Mouse (Mus musculus) cerebellum, postnatal 4 days (tissue): ENCODE measurements around the gene Pgrmc2.

ENCODE experiments used
- DNase-seq, 2 experiments: peaks; one replicate each; pipeline ENCODE4 v3.0.0; 2022; ENCODE audit warnings: low spot score in 2 of 2, mixed read lengths in 1 of 2

Pgrmc2 gene

DNA sequence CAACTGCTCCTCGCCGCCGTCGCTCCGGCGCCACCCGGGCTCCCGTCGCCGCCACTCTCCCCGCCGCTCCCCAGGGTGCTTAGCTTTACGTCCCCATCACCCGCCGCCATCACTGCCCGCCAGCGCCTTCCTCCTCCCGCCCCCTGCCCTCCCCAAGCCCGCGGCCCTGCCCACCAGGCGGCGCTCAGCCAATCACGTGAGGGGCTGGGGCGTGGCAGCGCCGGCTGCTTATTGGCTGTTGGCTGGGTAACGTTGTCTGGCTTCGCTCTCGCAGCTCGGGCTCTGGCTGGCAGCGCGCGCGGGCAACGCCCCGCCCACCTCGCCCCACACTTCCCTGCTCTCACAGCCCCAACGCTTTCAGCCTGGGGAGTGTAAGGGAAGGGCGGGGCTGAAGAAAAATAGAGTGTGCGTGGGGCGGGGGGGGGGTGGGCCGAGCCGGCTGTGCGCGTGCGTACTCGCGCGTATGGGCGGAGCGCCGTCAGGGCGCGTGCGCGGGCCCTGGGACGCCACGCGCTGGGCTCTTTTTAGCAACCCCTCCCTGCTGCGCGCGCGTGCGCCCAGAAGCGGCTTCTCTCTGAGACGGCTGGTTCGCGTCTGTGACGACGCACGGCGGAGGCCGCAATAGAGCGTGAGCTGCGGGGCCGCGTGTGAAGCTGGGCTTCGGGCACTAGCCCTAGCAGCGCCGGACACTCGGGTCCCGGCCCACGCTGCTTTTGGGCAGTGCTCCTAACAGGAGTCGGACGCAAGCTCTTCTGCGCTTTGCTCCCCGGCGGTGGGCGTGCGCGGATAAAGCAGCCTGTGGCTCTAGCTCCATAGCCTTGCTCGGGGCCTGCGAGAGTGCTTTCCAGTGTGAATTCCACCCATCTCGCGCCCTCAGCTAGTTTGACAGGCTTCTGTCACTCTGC, at the start of gene Pgrmc2:
Pgrmc2 (minus strand) TSS at position 162 of the 905 bp plus-strand sequence.
- DNase-seq = peak; percentile 90 to 97

DNA sequence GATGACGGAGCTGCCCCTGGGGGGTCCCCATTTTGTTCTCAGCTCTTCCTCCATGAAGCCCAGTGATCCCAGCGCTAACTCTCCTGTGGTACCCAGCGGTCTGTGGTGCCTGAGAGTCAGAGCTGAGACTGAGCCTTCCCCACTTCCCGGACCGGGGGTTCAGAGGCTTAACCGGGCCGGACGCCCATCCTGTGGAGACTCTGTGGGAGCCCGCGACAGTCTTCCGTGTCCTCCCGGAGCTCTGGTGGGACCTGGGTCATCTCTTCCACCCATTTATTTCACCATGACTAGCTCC, 41.1 kb upstream of the Pgrmc2 start:
- DNase-seq = no peak

DNA sequence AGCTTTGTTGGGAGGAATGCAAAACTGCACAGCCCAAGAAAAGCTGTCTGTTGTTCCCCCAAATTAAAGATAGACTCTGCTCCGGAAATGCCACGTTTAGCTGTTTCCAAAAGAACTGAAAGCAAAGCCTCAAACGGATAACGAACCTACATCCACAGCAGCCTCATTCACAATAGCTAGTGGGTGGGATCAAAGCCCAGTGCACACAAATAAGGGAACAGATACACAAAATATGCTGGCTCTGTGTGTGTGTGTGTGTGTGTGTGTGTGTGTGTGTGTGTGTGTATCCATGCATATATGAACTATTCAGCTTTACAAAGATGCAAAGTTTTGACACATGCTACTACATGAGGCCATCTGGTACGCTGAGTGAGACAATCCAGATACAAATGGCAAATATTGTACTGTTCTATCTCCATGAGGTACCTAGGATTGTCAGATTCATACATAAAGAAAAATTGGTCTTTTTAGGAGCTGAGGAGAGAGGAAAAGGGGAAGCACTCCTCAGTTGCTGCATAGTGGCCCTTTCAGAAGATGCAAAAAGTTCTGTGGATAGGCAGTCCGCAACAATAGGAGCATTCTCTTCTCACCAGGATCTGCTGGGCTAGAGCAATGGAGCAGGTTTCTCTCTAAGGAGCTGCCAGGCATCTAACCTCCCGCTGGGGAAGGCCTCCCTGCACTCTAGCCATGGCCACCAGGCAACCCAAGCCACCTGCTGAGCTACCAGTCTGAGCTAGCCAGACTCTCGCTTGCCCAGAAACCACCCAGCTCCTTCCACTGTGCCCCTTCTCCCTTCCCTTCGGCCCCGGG, 40.5 kb upstream of the Pgrmc2 start:
- DNase-seq = peak in 1 of 2 experiments; percentile 23

DNA sequence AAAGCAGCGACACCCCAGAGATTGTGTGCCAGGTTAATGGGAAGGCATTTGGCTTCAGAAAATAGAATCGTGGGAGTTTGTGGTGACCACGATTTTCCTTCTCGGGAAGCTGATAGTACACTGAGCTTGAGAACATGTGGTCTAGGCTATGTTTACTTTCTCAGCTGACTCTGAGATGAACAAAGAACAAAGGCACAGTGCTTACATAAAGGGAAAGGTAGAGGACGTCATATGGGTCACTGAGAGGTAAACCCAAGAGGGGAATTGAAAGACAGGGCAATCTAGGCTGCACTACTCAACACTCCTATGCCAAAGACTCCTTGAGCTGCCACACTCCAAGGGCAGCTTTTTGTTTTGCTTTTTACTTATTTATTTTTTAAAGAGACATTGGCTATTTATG, 35.3 kb upstream of the Pgrmc2 start:
- no peak for DNase-seq

DNA sequence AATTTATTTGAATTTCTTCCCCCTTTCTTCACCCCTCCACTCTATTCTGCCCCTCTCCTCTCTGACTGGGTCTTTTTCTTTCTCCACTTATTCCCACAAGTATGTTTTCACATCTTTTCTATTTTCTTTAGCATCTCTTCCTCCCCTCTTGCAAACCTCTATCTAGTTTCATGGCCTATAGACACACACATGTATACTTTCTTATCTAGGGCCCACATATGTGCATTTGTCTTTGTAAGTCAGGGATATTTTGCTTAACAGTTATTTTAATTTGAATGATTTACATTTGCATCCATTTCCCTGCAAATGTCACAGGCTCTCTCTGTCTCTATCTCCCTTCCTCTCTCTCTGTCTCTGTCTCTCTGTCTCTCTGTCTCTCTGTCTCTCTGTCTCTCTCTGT, 34.6 kb upstream of the Pgrmc2 start:
- DNase-seq = no peak

DNA sequence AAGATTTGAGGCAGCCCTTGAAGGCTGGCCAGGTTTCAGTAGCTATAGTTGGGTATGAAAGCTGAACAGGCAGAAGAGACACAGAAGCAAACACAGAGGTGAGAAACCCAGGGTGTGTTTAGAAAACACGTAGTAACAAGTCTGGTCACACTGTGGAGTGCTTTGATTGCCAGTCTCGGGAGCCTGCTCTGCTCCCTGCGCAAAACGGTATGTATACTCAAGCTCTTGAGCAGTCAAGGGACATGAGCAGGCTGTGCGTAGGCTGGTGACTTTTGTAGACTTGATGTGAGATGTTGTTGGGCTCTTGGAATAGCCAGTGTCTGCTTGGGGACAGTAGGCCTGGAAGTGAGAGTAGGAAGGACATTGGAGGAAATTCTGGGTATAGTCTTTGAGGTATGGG, 30.3 kb upstream of the Pgrmc2 start:
- no peak for DNase-seq

DNA sequence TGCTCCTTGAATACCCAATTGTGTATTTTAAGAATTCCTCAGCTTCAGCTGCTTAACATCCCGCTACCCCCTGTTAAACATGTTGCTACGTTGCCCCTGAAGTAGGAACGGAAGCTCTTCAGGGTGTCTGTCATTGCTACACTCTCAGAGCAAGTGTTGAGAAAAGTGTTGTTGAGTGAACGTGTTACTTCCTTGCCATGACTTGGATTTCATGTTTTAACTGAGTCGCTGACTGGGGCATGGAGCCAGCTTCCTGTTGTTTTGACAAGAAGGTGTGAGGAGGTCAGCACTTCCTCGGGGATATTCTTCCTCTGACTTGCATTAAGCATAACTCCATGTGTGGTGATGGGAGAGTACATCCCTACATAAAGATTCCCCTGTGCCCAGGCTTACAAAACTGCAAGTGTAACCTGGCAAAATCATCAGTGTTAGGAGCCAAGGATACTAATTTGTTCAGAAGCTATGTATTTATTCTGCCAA, 25.5 kb upstream of the Pgrmc2 start:
- DNase-seq = peak in 1 of 2 experiments; percentile 2

DNA sequence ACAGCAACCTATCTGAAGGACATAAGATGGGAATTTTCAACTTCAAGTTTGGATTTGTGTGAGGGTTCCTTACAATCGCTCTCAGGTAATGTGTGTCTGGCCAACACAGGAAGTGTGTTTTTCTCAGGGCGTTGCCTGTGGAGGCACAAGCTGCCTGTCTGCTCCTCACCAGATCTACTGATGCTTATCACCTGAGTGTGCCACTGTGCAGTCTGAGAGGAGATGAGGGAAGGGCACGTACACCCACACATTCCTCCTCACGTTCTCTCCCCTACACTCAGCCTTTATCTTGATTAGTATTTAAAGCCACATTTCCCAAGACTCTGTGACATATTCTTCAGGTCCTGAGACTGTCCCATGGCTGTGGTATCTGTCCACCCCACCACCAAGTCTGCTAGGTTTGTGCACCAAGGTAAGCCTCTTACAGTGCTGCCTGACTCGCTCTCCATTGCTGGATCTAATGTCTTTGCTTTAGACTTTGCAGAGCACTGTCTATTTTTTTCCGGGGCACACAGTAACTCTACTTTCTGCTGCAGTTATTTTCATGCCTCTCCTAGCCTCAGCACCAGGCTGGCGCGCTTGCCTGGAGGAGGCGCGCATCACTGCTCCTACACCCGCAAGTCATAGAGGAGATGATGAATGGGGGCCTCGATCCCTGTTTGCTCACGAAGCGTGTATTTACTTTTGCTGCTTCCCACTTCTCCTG, 24.9 kb upstream of the Pgrmc2 start:
- DNase-seq = no peak

DNA sequence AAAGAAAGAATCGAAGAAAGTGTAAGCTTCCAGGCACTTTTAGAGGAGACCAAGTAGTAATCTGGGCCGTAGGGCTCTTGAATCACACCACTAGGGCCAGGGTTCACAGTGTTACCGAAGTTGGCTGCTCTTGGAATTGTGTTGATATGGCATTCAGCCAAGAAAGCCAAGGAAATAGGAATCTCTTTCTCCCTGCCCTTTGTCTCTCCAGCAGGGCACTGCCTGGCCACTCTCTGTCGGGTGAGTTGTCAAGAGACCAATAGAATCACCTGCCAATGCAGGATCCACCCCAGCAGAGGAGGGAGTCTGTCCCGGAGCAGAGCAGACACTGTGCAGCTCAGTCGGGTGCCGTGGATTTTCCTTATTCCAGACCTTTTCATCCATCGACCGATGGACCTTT, 19.1 kb upstream of the Pgrmc2 start:
- DNase-seq = no peak

DNA sequence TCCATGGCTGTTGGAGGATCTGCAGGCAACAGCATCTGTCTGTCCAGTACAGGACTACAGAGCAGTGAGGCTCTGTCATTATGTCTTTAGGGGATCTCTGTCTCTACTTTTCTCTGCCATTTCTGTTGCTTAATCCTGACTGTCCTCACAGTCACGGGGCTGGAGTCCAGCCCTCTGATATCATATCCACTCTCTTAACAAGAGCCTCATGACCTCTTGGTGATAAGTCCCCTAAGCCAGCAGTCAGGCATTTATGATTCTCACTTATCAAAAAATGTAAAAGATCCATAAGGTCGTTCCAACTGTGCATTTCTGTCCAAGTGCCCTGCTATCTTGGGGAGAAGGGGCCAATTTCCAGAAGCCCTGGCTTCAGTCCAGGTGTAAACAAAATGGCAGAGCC, 17.3 kb upstream of the Pgrmc2 start:
- no peak for DNase-seq

DNA sequence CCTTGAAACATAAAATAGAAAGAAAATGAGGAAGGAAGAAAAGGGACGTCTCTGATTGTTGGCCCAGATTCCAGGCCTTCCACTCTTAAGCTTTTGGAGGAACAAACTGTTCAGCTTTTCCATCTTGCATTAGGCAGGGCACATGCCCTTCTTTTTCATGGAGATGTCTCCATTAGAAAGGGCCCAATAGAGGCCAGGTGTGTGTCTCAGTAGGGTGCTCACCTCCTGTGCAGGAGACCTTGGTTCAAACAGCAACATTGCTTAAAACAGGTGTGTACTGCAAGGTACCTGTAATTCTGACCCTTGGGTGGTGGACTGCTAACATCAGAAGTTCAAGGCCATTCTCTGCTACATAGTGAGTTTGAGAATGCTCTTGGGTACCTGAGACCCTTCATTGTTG, 16.8 kb upstream of the Pgrmc2 start:
- DNase-seq = no peak

DNA sequence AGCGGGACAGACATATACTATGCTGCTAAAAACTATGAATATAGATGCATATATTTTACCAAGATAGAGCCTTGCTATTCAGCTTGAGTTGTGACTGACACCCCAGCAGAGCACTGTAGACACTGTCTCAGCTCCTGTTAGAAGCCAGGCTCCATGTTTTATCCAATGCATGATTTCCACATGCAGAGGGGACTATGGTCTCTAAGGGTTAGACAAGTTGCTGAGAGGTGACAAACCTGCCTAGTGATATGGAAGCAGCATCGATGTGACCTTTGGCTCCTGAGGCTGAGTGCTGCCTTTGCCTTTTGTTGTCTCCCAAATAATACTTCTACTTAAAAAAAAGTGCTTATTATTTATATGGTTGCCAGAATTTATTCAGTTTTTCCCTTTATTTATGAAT, 10.4 kb upstream of the Pgrmc2 start:
- DNase-seq = no peak

DNA sequence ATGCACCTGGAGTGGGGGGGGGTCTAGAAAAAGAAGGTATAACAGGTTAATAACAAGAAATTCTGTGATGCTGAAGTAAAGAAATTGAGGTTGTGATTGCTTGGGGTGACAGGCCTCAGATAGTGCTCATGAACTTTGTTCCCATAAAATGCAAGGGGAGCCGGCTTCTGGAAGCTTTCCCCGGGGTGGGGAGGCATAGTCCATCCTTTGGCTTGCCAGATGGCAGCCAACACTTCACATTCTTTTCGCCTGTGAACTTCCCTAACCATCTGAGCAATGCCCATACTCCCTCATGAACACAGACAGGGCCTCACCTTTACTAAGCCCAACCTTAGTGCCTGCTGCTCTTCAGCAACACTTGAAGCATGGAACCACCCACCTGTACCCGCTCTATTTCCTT, 9.5 kb upstream of the Pgrmc2 start:
- DNase-seq = no peak

DNA sequence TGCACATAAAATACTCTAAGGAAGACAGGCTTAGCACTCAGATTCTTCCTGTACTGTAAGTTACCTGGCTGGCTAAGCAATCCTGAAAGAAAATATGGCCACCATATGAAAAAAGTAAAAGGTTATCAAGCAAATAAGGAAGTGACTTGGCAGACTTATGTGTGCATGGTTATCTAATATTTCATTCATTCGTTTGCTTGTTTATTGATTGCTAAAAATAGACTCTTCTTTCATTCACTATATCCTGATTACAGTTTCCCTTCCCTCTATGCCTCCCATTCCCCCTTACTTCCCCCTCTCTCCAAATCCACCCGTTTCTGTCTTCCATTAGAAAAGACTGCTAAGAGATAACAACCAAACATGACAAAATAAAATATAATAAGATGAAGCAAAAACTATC, 8.0 kb upstream of the Pgrmc2 start:
- no peak for DNase-seq

DNA sequence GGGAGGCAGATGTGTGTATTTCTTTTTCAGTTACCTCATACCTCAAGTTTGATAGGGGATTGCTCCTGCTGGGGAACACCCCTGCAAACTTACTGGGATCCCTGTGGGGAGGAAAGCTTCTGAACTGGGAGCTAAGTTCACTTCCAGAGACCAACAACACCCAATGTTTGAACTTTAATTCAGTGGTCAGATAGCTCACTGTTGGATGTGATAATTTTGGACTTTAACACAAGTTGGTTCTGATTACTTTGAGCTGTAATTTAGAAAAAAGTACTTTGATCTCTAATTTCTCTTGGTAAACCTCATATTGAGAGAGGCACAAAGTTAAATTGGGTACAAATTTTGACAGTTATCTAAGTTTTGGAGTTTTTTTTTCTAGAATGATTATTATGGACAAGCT, 4.2 kb upstream of the Pgrmc2 start:
- DNase-seq = no peak

DNA sequence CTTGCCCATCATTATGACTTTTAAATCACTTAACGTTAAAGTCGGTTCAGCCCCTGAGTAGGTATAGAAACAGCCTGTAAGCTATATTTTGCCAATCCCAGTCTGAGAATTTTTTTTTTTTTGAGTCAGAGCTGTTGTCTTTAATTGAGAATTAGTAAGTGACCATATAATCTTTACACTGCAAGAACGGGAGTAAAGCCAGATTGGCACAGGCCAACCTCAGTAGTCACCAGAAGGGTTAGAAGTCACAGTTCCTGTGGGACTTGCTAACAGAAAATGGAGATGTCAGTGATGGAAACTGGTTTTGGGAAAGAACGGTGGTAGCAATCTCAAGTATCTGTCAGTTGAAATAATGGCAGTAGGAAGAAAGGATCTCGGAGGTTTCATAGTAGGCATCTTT, 1.6 kb upstream of the Pgrmc2 start:
- no peak for DNase-seq

DNA sequence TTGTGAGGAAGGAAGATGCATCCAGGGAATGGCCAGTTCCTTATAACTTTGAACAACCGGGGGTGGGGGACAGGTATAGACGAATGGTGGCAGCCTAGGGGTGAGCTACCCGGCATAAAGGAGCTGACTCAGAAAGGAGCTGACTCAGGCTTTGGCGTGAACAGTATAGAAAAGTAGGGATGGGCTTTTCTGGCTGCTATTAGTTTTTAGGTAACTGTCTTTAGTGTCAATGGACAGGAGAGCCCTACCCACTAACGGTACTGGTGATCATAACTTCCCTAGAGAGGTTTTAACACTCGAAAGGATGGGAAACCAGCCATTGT, 905 bp upstream of the Pgrmc2 start:
- no peak for DNase-seq

DNA sequence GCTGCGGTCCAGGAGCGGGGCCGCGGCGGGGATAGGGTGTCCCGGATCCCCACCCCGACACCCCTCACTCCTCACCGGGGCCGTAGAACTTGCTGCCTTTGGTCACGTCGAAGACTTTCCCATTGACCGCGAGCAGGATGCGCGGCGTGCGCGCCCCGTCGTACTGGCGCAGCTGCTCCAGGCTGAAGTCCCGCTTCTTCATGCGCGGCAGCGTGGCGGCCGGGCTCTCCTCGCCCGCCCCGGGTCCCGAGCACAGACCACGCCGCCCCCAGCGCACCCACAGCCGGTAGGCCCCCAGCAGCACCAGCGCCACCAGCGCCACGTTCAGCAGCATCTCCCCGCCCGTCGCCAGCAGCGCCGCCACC, 344 bp downstream of the Pgrmc2 start:
- DNase-seq = no peak

DNA sequence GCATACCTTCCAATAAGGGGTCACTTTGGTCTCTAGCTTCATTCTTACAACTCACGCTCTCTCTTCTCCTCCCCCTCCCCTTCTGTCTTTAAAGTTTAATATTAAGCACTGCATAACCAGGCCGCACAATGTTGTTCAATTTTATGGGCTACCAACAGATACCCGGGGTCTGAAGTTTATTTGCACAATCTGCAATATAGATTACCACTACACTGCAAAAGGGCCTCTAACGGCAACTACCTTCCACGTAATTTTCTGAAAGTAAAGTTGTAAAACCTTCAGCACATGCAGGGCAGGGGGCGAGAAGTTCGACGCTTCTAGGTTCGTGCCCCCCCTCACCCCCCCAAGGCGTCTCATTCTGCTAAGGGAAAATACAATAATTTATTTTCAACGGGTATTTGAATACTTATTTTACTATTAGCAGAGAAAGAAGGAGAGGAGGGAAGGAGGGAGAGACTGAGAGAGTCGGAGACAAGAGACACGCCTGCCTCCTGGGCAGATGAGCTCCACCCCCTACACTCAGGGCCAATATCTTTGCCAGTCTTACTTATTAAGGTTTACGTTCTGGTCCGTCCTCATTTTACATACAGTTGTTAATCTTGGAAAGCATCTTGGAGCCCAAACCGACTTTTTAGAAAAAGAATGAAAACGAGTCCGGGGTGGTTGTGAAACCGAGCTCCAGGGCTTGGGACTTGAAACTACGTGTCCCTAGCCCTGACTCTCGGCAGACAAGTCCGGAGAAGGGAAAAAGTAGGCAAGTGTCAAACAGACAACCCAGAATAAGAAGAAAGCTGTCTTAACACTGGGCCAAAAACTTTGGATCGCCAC, 1.2 kb downstream of the Pgrmc2 start:
- no peak for DNase-seq

DNA sequence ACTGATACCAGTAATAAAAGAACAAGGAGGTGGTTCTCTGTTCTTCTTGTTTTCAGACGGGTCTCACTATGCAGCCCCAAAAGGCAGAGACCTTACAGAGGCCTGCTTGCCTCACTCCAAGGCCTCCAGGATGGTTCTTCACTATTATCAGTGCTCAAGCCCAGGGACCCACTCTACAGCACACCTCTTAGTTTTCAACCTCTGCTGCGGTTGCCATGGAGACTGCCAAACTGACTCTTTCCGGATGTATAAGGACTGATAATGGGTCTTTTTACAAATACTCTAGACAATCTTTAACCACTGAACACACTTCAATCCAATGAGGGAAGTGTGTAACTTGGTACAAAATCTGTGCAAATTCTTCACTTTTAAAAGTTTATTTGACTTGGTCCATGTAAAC, 2.1 kb downstream of the Pgrmc2 start:
- DNase-seq = no peak

DNA sequence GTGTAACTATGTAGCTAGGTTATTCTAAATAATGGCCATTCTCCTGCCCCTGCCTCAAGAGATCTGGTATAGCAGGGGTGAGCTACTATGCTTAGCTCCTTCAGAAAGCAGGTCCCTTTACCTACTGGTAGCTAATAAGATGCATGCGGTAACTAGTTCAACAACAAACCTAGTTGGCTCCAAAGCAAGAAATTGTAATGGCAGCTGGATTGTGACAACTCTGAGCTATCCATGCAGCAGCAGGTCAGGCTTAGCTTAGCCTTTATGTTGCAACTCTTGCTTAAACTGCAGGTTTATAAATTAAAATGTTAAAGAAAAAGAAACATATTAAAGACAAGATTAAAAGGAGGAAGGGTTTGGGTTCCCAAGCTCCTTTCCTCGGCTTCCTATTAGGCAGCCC, 4.2 kb downstream of the Pgrmc2 start:
- no peak for DNase-seq

DNA sequence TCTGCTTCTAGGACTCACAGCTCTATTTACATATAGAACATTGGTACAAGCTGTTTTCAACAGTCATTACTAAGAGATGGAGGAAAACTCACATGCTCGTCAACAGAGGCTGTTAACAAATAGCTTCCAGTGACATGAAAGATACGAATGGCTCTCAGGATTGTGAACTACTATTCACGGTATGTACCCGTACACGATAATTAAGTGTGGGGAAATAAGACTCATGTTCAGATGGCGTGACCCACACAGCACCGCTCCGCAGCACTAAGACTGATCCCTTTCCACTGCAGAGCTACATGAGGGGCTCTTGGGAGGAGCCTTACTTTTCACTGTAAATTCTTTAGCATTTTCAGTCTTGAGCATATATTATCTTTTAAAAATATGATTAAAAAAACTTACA, 7.5 kb downstream of the Pgrmc2 start:
- DNase-seq = no peak
